Mouse (Mus musculus): ENCODE measurements around the gene Noxo1. TPM values are rescaled to one million over a fixed set of nuclear protein-coding genes. Genes with fewer than 3 reads are reported as not detected.

The Noxo1 gene
- polyA plus RNA-seq, 2 experiments, result 0.25 to 0.97 TPM

- no peak for ATAC-seq (ENCODE audit: insufficient read depth)
- no peak for DNase-seq (ENCODE audit: low read depth in 3 of 3, low spot score in 3 of 3)
- H3K9ac ChIP-seq (replicated peaks), result no peak overlapping the region
- no peaks in the 10 kb centered on the region for H3K27me3 ChIP-seq (ENCODE audit: control insufficient read depth, insufficient read depth, low read length)
- no peak overlapping the region for H3K27ac ChIP-seq
- no peak overlapping the region for H3K4me2 ChIP-seq (ENCODE audit: low read depth)
- H3K9me3 ChIP-seq (ENCODE audit: control insufficient read depth, low read length), result no peaks in the 10 kb centered on the region
- 69% methylated on average over 1 of the region's 1 CpGs for WGBS (ENCODE audit: insufficient replicate concordance)
- no peak for TF ChIP-seq EP300 (IDR thresholded peaks at IDR 0.05; ENCODE audit: low read depth)
- peak; percentile 32; the same call in 1 of the 2 replicates for TF ChIP-seq CTCF (IDR thresholded peaks at IDR 0.05; ENCODE audit: low read depth)
- H3K4me3 ChIP-seq (ENCODE audit: insufficient read depth in 1 of 2, low read depth in 2 of 2, low read length in 2 of 2), result no peak overlapping the region
- H3K4me1 ChIP-seq (replicated peaks; ENCODE audit: control insufficient read depth in 2 of 2, insufficient read depth in 2 of 2, low read length in 1 of 2), result peaks cover 17 to 21% of the 10 kb centered on the region in 2 experiments
- no peaks in the 10 kb centered on the region for H3K36me3 ChIP-seq (replicated peaks; ENCODE audit: control insufficient read depth, insufficient read depth, low read depth)
Measured at GRCm38 (mm10) chr17:24734513-24734912, 38.5 kb downstream of the Noxo1 start.

- ATAC-seq (ENCODE audit: insufficient read depth) (no peak), DNase-seq (ENCODE audit: low read depth in 3 of 3, low spot score in 3 of 3) (no peak)
- H3K4me2 ChIP-seq (ENCODE audit: low read depth), result peak overlapping the region; percentile 77
- no peaks in the 10 kb centered on the region; the same call in 1 of the 2 replicates for H3K36me3 ChIP-seq (replicated peaks; ENCODE audit: control insufficient read depth, insufficient read depth, low read depth)
- H3K27me3 ChIP-seq (ENCODE audit: control insufficient read depth, insufficient read depth, low read length), result no peaks in the 10 kb centered on the region
- peak overlapping the region in 1 of 2 experiments; percentile 64; a peak in 1 of 4 replicates for H3K4me3 ChIP-seq (ENCODE audit: insufficient read depth in 1 of 2, low read depth in 2 of 2, low read length in 2 of 2)
- H3K4me1 ChIP-seq (replicated peaks; ENCODE audit: control insufficient read depth in 2 of 2, insufficient read depth in 2 of 2, low read length in 1 of 2), result peaks cover 17 to 21% of the 10 kb centered on the region in 2 experiments
- peak overlapping the region; percentile 75 for H3K9ac ChIP-seq (replicated peaks)
- TF ChIP-seq CTCF (IDR thresholded peaks at IDR 0.05; ENCODE audit: low read depth) (no peak), EP300 (IDR thresholded peaks at IDR 0.05; ENCODE audit: low read depth) (no peak)
- H3K27ac ChIP-seq, result peak overlapping the region; percentile 85
- H3K9me3 ChIP-seq (ENCODE audit: control insufficient read depth, low read length), result no peaks in the 10 kb centered on the region
- 67% methylated on average over 7 of the region's 7 CpGs for WGBS (ENCODE audit: insufficient replicate concordance)
Measured at GRCm38 (mm10) chr17:24735446-24735845, 39.4 kb downstream of the Noxo1 start.

- Histone ChIP-seq H3K4me1 (replicated peaks; ENCODE audit: control insufficient read depth in 2 of 2, insufficient read depth in 2 of 2, low read length in 1 of 2) (peaks cover 17 to 21% of the 10 kb centered on the region in 2 experiments), H3K27ac (peak within 1 kb of the TSS; percentile 85), H3K9ac (replicated peaks) (peak within 1 kb of the TSS; percentile 75), H3K4me2 (ENCODE audit: low read depth) (peak within 1 kb of the TSS; percentile 77), H3K4me3 (ENCODE audit: insufficient read depth in 1 of 2, low read depth in 2 of 2, low read length in 2 of 2) (peak within 1 kb of the TSS; percentile 64 to 96), H3K9me3 (ENCODE audit: control insufficient read depth, low read length) (no peaks in the 10 kb centered on the region), H3K36me3 (replicated peaks; ENCODE audit: control insufficient read depth, insufficient read depth, low read depth) (no peaks in the 10 kb centered on the region; the same call in 1 of the 2 replicates), H3K27me3 (ENCODE audit: control insufficient read depth, insufficient read depth, low read length) (no peaks in the 10 kb centered on the region)
- ATAC-seq (ENCODE audit: insufficient read depth), result peak; percentile 96
- 1% methylated on average over 29 of the region's 29 CpGs for WGBS (ENCODE audit: insufficient replicate concordance)
- peak; percentile 99 to 100 (median 99) for DNase-seq (ENCODE audit: low read depth in 3 of 3, low spot score in 3 of 3)
- no peak for TF ChIP-seq EP300 (IDR thresholded peaks at IDR 0.05; ENCODE audit: low read depth)
Measured at GRCm38 (mm10) chr17:24736330-24737051, 40.5 kb downstream of the Noxo1 start, which contains the start of gene Msrb1. Gene Msrb1, plus strand, starts transcription at chr17:24736642.

- peak overlapping the region; percentile 63 for H3K9ac ChIP-seq (replicated peaks)
- H3K4me3 ChIP-seq (ENCODE audit: insufficient read depth in 1 of 2, low read depth in 2 of 2, low read length in 2 of 2), result peak overlapping the region; percentile 64 to 96
- DNase-seq (ENCODE audit: low read depth in 3 of 3, low spot score in 3 of 3) (no peak), ATAC-seq (ENCODE audit: insufficient read depth) (no peak)
- no peaks in the 10 kb centered on the region for H3K9me3 ChIP-seq (ENCODE audit: control insufficient read depth, low read length)
- no peaks in the 10 kb centered on the region for H3K27me3 ChIP-seq (ENCODE audit: control insufficient read depth, insufficient read depth, low read length)
- TF ChIP-seq CTCF (IDR thresholded peaks at IDR 0.05; ENCODE audit: low read depth) (peak; percentile 49), EP300 (IDR thresholded peaks at IDR 0.05; ENCODE audit: low read depth) (no peak)
- no peak overlapping the region; the same call in 1 of the 2 replicates for H3K27ac ChIP-seq
- no peaks in the 10 kb centered on the region; the same call in 1 of the 2 replicates for H3K36me3 ChIP-seq (replicated peaks; ENCODE audit: control insufficient read depth, insufficient read depth, low read depth)
- peaks cover 17 to 21% of the 10 kb centered on the region in 2 experiments for H3K4me1 ChIP-seq (replicated peaks; ENCODE audit: control insufficient read depth in 2 of 2, insufficient read depth in 2 of 2, low read length in 1 of 2)
- 25% methylated on average over 8 of the region's 8 CpGs for WGBS (ENCODE audit: insufficient replicate concordance)
- peak overlapping the region; percentile 77 for H3K4me2 ChIP-seq (ENCODE audit: low read depth)
Measured at GRCm38 (mm10) chr17:24737135-24737810, 41.2 kb downstream of the Noxo1 start.

- Histone ChIP-seq H3K4me3 (ENCODE audit: insufficient read depth in 1 of 2, low read depth in 2 of 2, low read length in 2 of 2) (no peak overlapping the region), H3K4me2 (ENCODE audit: low read depth) (peak overlapping the region; percentile 77; the same call in 1 of the 2 replicates), H3K9ac (replicated peaks) (no peak overlapping the region), H3K36me3 (replicated peaks; ENCODE audit: control insufficient read depth, insufficient read depth, low read depth) (no peaks in the 10 kb centered on the region; the same call in 1 of the 2 replicates), H3K4me1 (replicated peaks; ENCODE audit: control insufficient read depth in 2 of 2, insufficient read depth in 2 of 2, low read length in 1 of 2) (peaks cover 17 to 23% of the 10 kb centered on the region in 2 experiments), H3K27me3 (ENCODE audit: control insufficient read depth, insufficient read depth, low read length) (no peaks in the 10 kb centered on the region), H3K27ac (no peak overlapping the region), H3K9me3 (ENCODE audit: control insufficient read depth, low read length) (no peaks in the 10 kb centered on the region)
- DNase-seq (ENCODE audit: low read depth in 3 of 3, low spot score in 3 of 3) (no peak), ATAC-seq (ENCODE audit: insufficient read depth) (no peak)
- TF ChIP-seq CTCF (IDR thresholded peaks at IDR 0.05; ENCODE audit: low read depth), result no peak
- TF ChIP-seq EP300 (IDR thresholded peaks at IDR 0.05; ENCODE audit: low read depth), result no peak
- WGBS (ENCODE audit: insufficient replicate concordance), result 73% methylated on average over 4 of the region's 4 CpGs
Measured at GRCm38 (mm10) chr17:24738238-24738637, 42.2 kb downstream of the Noxo1 start.
